Mouse (Mus musculus) spleen, adult 18-20 months (tissue): ENCODE measurements around the gene Gars.

Source experiments
- DNase-seq, 2 experiments: peaks; one replicate each; pipeline ENCODE4 v3.0.0; 2022; ENCODE audit warnings: mixed read lengths in 2 of 2

Gars gene

GRCm38 (mm10) chr6:55098603-55099002 lies 60.8 kb downstream of the Gars start:
- no peak for DNase-seq

- no peak for DNase-seq
These were observed 70.6 kb downstream of the Gars start for GRCm38 (mm10) chr6:55108358-55108757.

- DNase-seq, result no peak
These were observed 79.7 kb downstream of the Gars start for GRCm38 (mm10) chr6:55117325-55118109.

- DNase-seq, result no peak
These were observed 85.2 kb downstream of the Gars start for GRCm38 (mm10) chr6:55123056-55123455.

- no peak for DNase-seq
These were observed 88.8 kb downstream of the Gars start for GRCm38 (mm10) chr6:55126576-55126975.

GRCm38 (mm10) chr6:55128391-55128790 lies 90.6 kb downstream of the Gars start:
- no peak for DNase-seq
